9 mouse cellular contexts compared by ENCODE assay signal in genomic region chr1:132334178-132334801, GRCm38 (mm10). TPM values are rescaled to one million over a fixed set of nuclear protein-coding genes. Genes with fewer than 3 reads are reported as not detected.
DNase-seq lines count a peak whose midpoint lies in the region; ATAC-seq and TF ChIP-seq lines count a peak whose summit lies in the region.
"Had no signal": no experiment of that assay in that cellular context is flagged by ENCODE, and none has a peak within 500 bp of the region (broad histone marks: within the 10 kb centered on the region; RNA-seq: fewer than 3 reads in every experiment).

No protein-coding gene starts in this region.

- no peak overlapping the region for H3K9ac ChIP-seq in intestine, postnatal 0 days (ENCODE audit: low read depth, low read length)
- no peak overlapping the region for H3K9ac ChIP-seq in neural tube, embryonic 12.5 days

- DNase-seq in kidney, postnatal 10 days: peak; percentile 12
- DNase-seq in kidney, adult 9 months: no peak
- DNase-seq in yolk sac, embryonic 10.5 days (ENCODE audit: low spot score): no peak
- DNase-seq in cerebellum, adult 9-10 months: no peak
- DNase-seq in left cerebral cortex, adult 8-10 months (ENCODE audit: low spot score in 2 of 2): no peak

- peaks cover 12% of the 10 kb centered on the region for H3K4me1 ChIP-seq in intestine, postnatal 0 days (replicated peaks; ENCODE audit: control insufficient read depth, insufficient read depth, low read length)
- H3K4me1 ChIP-seq in neural tube, embryonic 12.5 days: peaks cover 46% of the 10 kb centered on the region

- H3K4me2 ChIP-seq in intestine, postnatal 0 days (replicated peaks; ENCODE audit: low read depth): no peak overlapping the region
- no peak overlapping the region for H3K4me2 ChIP-seq in neural tube, embryonic 12.5 days (replicated peaks)

- no peaks in the 10 kb centered on the region for H3K27me3 ChIP-seq in intestine, postnatal 0 days (replicated peaks; ENCODE audit: control insufficient read depth, insufficient read depth, low read length)
- H3K27me3 ChIP-seq in neural tube, embryonic 12.5 days (replicated peaks): no peaks in the 10 kb centered on the region
- H3K27me3 ChIP-seq: Patski had no signal

- 37% methylated on average over 6 of the region's 6 CpGs for WGBS in intestine, postnatal 0 days
- 12% methylated on average over 6 of the region's 6 CpGs for WGBS in neural tube, embryonic 12.5 days

- H3K9me3 ChIP-seq in intestine, postnatal 0 days (ENCODE audit: control insufficient read depth): no peaks in the 10 kb centered on the region
- H3K9me3 ChIP-seq in neural tube, embryonic 12.5 days: no peaks in the 10 kb centered on the region

- peaks cover 29% of the 10 kb centered on the region for H3K36me3 ChIP-seq in intestine, postnatal 0 days (ENCODE audit: control insufficient read depth, insufficient read depth)
- H3K36me3 ChIP-seq in neural tube, embryonic 12.5 days: peaks cover 30% of the 10 kb centered on the region

- no peak for TF ChIP-seq CTCF in intestine, postnatal 0 days (IDR thresholded peaks at IDR 0.05; ENCODE audit: low read depth)

- H3K27ac ChIP-seq in intestine, postnatal 0 days (ENCODE audit: low read depth, low read length): peak overlapping the region; percentile 50; the same call in 1 of the 2 replicates
- H3K27ac ChIP-seq in neural tube, embryonic 12.5 days: peak overlapping the region; percentile 70; the same call in 1 of the 2 replicates

- ATAC-seq in erythroblast, adult 5-6 weeks (replicated peaks; ENCODE audit: low FRiP score, poor library complexity, severe bottlenecking): peak; percentile 81
- 0 out of 2 replicates have a peak, but pooled peaks have one; percentile 12 for ATAC-seq in intestine, postnatal 0 days
- ATAC-seq in neural tube, embryonic 12.5 days (ENCODE audit: low FRiP score, low read depth): peak; percentile 39; the same call in 1 of the 2 replicates

- H3K4me3 ChIP-seq in intestine, postnatal 0 days (ENCODE audit: low read depth, low read length): no peak overlapping the region
- H3K4me3 ChIP-seq in neural tube, embryonic 12.5 days: no peak overlapping the region

RNA-seq across cellular contexts. Expression of gene Nuak2, which starts 18.4 kb away (rescaled TPM):
- 4.4 and 7.7 TPM in 2 replicates for total RNA-seq in erythroblast, adult 5-6 weeks (2015; ENCODE audit: low replicate concordance)
- 1.8 and 3.7 TPM in 2 replicates for total RNA-seq in erythroblast, adult 5-6 weeks (2017; ENCODE audit: low replicate concordance)
- 20.0 and 20.6 TPM in 2 replicates for polyA plus RNA-seq in intestine, postnatal 0 days (2015; fragmentation: Nextera tagmentation; extraction: Ambion mirVana)
- 21.8 and 22.8 TPM in 2 replicates for polyA plus RNA-seq in neural tube, embryonic 12.5 days (2016; fragmentation: Nextera tagmentation; extraction: Ambion mirVana)
- total RNA-seq in left cerebral cortex, adult 8-10 months (2022): 1 to 10 TPM in 3 of 4 experiments, under 1 TPM in 1; 0.81 to 1.7 (median 1.3) TPM

RNA-seq across cellular contexts. Expression of gene Klhdc8a, which starts 35.9 kb away (rescaled TPM):
- not detected in 2 replicates for total RNA-seq in erythroblast, adult 5-6 weeks (2015; ENCODE audit: low replicate concordance)
- total RNA-seq in erythroblast, adult 5-6 weeks (2017; ENCODE audit: low replicate concordance): not detected in 2 replicates
- 0.46 and 0.51 TPM in 2 replicates for polyA plus RNA-seq in intestine, postnatal 0 days (2015; fragmentation: Nextera tagmentation; extraction: Ambion mirVana)
- 3.3 and 4.0 TPM in 2 replicates for polyA plus RNA-seq in neural tube, embryonic 12.5 days (2016; fragmentation: Nextera tagmentation; extraction: Ambion mirVana)
- 10 to 100 TPM; 12.3 to 15.1 (median 13.6) TPM for total RNA-seq in left cerebral cortex, adult 8-10 months (2022)

RNA-seq across cellular contexts. Expression of gene Tmcc2, which starts 56.8 kb away (rescaled TPM):
- total RNA-seq in erythroblast, adult 5-6 weeks (2015; ENCODE audit: low replicate concordance): 2,859 and 3,164 TPM in 2 replicates
- 5,593 and 6,096 TPM in 2 replicates for total RNA-seq in erythroblast, adult 5-6 weeks (2017; ENCODE audit: low replicate concordance)
- 2.2 and 2.3 TPM in 2 replicates for polyA plus RNA-seq in intestine, postnatal 0 days (2015; fragmentation: Nextera tagmentation; extraction: Ambion mirVana)
- 38.0 and 42.4 TPM in 2 replicates for polyA plus RNA-seq in neural tube, embryonic 12.5 days (2016; fragmentation: Nextera tagmentation; extraction: Ambion mirVana)
- total RNA-seq in left cerebral cortex, adult 8-10 months (2022): 100 to 1,000 TPM; 182 to 205 (median 192) TPM

Comparison
In these comparisons a context has a peak if more than half of its experiments do, and no peak if none do; other contexts are left out.
1. ATAC-seq: peak in every context shown above with its lines; median percentile 81 in erythroblast, adult 5-6 weeks; 39 in neural tube, embryonic 12.5 days; 12 in intestine, postnatal 0 days.
2. RNA of gene Klhdc8a, which starts 35.9 kb away (total RNA-seq): 12.3 to 15.1 TPM in left cerebral cortex, adult 8-10 months; not detected in erythroblast, adult 5-6 weeks; every median in the first group is over 10 times any median in the second.
3. RNA of gene Tmcc2, which starts 56.8 kb away (total RNA-seq): 2,859 to 6,096 TPM in erythroblast, adult 5-6 weeks; 182 to 205 TPM in left cerebral cortex, adult 8-10 months; every median in the first group is over 10 times any median in the second.